Mouse (Mus musculus) cerebellum, adult 9-10 months (tissue): ENCODE measurements around the gene Gm48552.

Experiments
- DNase-seq: peaks from one replicate; pipeline ENCODE4 v3.0.0; 2022

The Gm48552 gene

GRCm38 (mm10) chr10:81389373-81389772 is 568 bp downstream of the Gm48552 start:
- peak; percentile 55 for DNase-seq

GRCm38 (mm10) chr10:81389801-81390677 is 1.2 kb downstream of the Gm48552 start:
- DNase-seq: peak; percentile 76

- no peak for DNase-seq
Observed at GRCm38 (mm10) chr10:81390678-81390965, 1.8 kb downstream of the Gm48552 start.

- no peak for DNase-seq
Observed at GRCm38 (mm10) chr10:81392270-81392669, 3.5 kb downstream of the Gm48552 start.

GRCm38 (mm10) chr10:81392781-81393185 is 4.0 kb downstream of the Gm48552 start, which contains the start of gene Smim24:
Gene Smim24, plus strand, starts transcription at chr10:81393051.
- DNase-seq: no peak

GRCm38 (mm10) chr10:81393456-81394063 is 4.8 kb downstream of the Gm48552 start:
- DNase-seq: no peak

- DNase-seq: peak; percentile 83
Observed at GRCm38 (mm10) chr10:81395127-81395526, 6.3 kb downstream of the Gm48552 start.

GRCm38 (mm10) chr10:81395865-81396264 is 7.1 kb downstream of the Gm48552 start:
- no peak for DNase-seq

- no peak for DNase-seq
Observed at GRCm38 (mm10) chr10:81396749-81397148, 7.9 kb downstream of the Gm48552 start.

- DNase-seq: peak; percentile 72
Observed at GRCm38 (mm10) chr10:81399296-81399695, 10.5 kb downstream of the Gm48552 start.

GRCm38 (mm10) chr10:81399798-81400308 is 11.0 kb downstream of the Gm48552 start:
- peak; percentile 66 for DNase-seq

- peak; percentile 94 for DNase-seq
Observed at GRCm38 (mm10) chr10:81400371-81401204, 11.8 kb downstream of the Gm48552 start.

GRCm38 (mm10) chr10:81401205-81401520 is 12.4 kb downstream of the Gm48552 start:
- peak; percentile 77 for DNase-seq

GRCm38 (mm10) chr10:81401521-81402226 is 12.9 kb downstream of the Gm48552 start:
- DNase-seq: peak; percentile 69

- DNase-seq: no peak
Observed at GRCm38 (mm10) chr10:81402227-81402765, 13.5 kb downstream of the Gm48552 start.

GRCm38 (mm10) chr10:81403511-81403910 is 14.7 kb downstream of the Gm48552 start:
- no peak for DNase-seq

GRCm38 (mm10) chr10:81404082-81404481 is 15.3 kb downstream of the Gm48552 start:
- DNase-seq: no peak

GRCm38 (mm10) chr10:81404720-81405119 is 15.9 kb downstream of the Gm48552 start:
- DNase-seq: no peak

- DNase-seq: peak; percentile 92
Observed at GRCm38 (mm10) chr10:81405588-81406201, 16.9 kb downstream of the Gm48552 start.

- no peak for DNase-seq
Observed at GRCm38 (mm10) chr10:81406504-81407440, 18.0 kb downstream of the Gm48552 start.
